Mouse (Mus musculus) brain, embryonic 14.5 days (tissue): ENCODE data around the gene Isoc2a.

Experiments used
- CTCF ChIP-seq: fragments of 200-500 bp; IDR thresholded peaks from 2 replicates; pipeline ENCODE4 v1.5.1; 2012; ENCODE audit warnings: inconsistent platforms, mild to moderate bottlenecking, moderate library complexity, borderline replicate concordance; ENCODE audit not compliant: insufficient read depth, insufficient read length; ENCODE audit errors: extremely low read depth
- POLR2A ChIP-seq: fragments of 200-500 bp; IDR thresholded peaks from 2 replicates; pipeline ENCODE4 v1.6.1; 2012; ENCODE audit warnings: mild to moderate bottlenecking, inconsistent platforms, borderline replicate concordance; ENCODE audit not compliant: poor library complexity, insufficient read depth, insufficient read length, severe bottlenecking; ENCODE audit errors: extremely low read depth

DNA sequence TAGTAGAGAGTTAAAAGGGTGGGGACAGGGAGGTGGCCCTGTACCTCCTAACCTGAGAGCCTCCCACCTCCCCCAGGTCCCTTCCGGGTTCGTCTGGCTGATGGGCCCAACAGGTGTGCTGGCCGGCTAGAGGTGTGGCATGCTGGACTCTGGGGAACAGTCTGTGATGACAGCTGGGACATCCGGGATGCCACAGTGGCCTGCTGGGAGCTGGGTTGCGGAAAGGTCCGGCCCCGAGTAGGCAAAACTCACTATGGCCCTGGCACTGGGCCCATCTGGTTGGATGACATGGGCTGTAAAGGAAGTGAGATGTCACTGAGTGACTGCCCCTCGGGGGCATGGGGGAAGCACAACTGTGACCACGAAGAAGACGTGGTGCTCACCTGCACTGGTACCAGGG, 59.9 kb downstream of the Isoc2a start:
- TF ChIP-seq CTCF (no peak), POLR2A (no peak)
